Mouse (Mus musculus): ENCODE measurements around the gene Cped1. TPM values are rescaled to one million over a fixed set of nuclear protein-coding genes. Genes with fewer than 3 reads are reported as not detected.

The Cped1 gene
- polyA plus RNA-seq, 1 experiment from 2014 or later: 10.4 TPM

GRCm38 (mm10) chr6:21955468-21955867 lies 30.2 kb upstream of the Cped1 start:
- no peak for TF ChIP-seq EP300 (optimal IDR thresholded peaks at IDR 0.05)
- TF ChIP-seq CTCF (IDR thresholded peaks at IDR 0.05; ENCODE audit: low read depth): no peak
- ATAC-seq (ENCODE audit: low FRiP score, low TSS enrichment) (no peak), DNase-seq (ENCODE audit: low spot score) (no peak)
- no peaks in the 10 kb centered on the region for H3K36me3 ChIP-seq (ENCODE audit: control insufficient read depth, insufficient read depth, low read length)
- WGBS: 89% methylated on average over 4 of the region's 4 CpGs
- H3K9ac ChIP-seq (ENCODE audit: low read length): no peak overlapping the region
- H3K27me3 ChIP-seq (ENCODE audit: control insufficient read depth, insufficient read depth, low read length): no peaks in the 10 kb centered on the region
- peaks cover 3% of the 10 kb centered on the region; the same call in 1 of the 2 replicates for H3K4me1 ChIP-seq (replicated peaks; ENCODE audit: control insufficient read depth, insufficient read depth)
- no peak overlapping the region for H3K4me2 ChIP-seq (replicated peaks; ENCODE audit: low read depth)
- H3K27ac ChIP-seq (replicated peaks): no peak overlapping the region
- no peak overlapping the region for H3K4me3 ChIP-seq (ENCODE audit: low read depth, low read length)
- H3K9me3 ChIP-seq (ENCODE audit: control insufficient read depth, low read length): no peaks in the 10 kb centered on the region

- 81% methylated on average over 4 of the region's 4 CpGs for WGBS
- H3K27me3 ChIP-seq (ENCODE audit: control insufficient read depth, insufficient read depth, low read length): no peaks in the 10 kb centered on the region
- no peaks in the 10 kb centered on the region for H3K36me3 ChIP-seq (ENCODE audit: control insufficient read depth, insufficient read depth, low read length)
- H3K4me3 ChIP-seq (ENCODE audit: low read depth, low read length): no peak overlapping the region
- no peak overlapping the region for H3K9ac ChIP-seq (ENCODE audit: low read length)
- H3K4me1 ChIP-seq (replicated peaks; ENCODE audit: control insufficient read depth, insufficient read depth): no peaks in the 10 kb centered on the region
- H3K4me2 ChIP-seq (replicated peaks; ENCODE audit: low read depth): no peak overlapping the region
- DNase-seq (ENCODE audit: low spot score) (no peak), ATAC-seq (ENCODE audit: low FRiP score, low TSS enrichment) (no peak)
- H3K9me3 ChIP-seq (ENCODE audit: control insufficient read depth, low read length): no peaks in the 10 kb centered on the region
- TF ChIP-seq EP300 (optimal IDR thresholded peaks at IDR 0.05): no peak
- no peak for TF ChIP-seq CTCF (IDR thresholded peaks at IDR 0.05; ENCODE audit: low read depth)
- H3K27ac ChIP-seq (replicated peaks): no peak overlapping the region
Observed at GRCm38 (mm10) chr6:21958922-21959321, 26.8 kb upstream of the Cped1 start.

GRCm38 (mm10) chr6:21959909-21960308 lies 25.8 kb upstream of the Cped1 start:
- H3K9me3 ChIP-seq (ENCODE audit: control insufficient read depth, low read length): no peaks in the 10 kb centered on the region
- no peak for DNase-seq (ENCODE audit: low spot score)
- no peak overlapping the region for H3K4me3 ChIP-seq (ENCODE audit: low read depth, low read length)
- H3K36me3 ChIP-seq (ENCODE audit: control insufficient read depth, insufficient read depth, low read length): no peaks in the 10 kb centered on the region
- no peak for ATAC-seq (ENCODE audit: low FRiP score, low TSS enrichment)
- no peak overlapping the region for H3K27ac ChIP-seq (replicated peaks)
- H3K4me2 ChIP-seq (replicated peaks; ENCODE audit: low read depth): no peak overlapping the region
- no peak for TF ChIP-seq EP300 (optimal IDR thresholded peaks at IDR 0.05)
- no peak for TF ChIP-seq CTCF (IDR thresholded peaks at IDR 0.05; ENCODE audit: low read depth)
- H3K9ac ChIP-seq (ENCODE audit: low read length): no peak overlapping the region
- no peaks in the 10 kb centered on the region for H3K4me1 ChIP-seq (replicated peaks; ENCODE audit: control insufficient read depth, insufficient read depth)
- 95% methylated on average over 5 of the region's 5 CpGs for WGBS
- H3K27me3 ChIP-seq (ENCODE audit: control insufficient read depth, insufficient read depth, low read length): no peaks in the 10 kb centered on the region

GRCm38 (mm10) chr6:21977532-21977931 lies 8.2 kb upstream of the Cped1 start:
- no peak overlapping the region for H3K4me2 ChIP-seq (replicated peaks; ENCODE audit: low read depth)
- DNase-seq (ENCODE audit: low spot score) (no peak), ATAC-seq (ENCODE audit: low FRiP score, low TSS enrichment) (no peak)
- 66% methylated on average over 2 of the region's 2 CpGs for WGBS
- no peaks in the 10 kb centered on the region for H3K27me3 ChIP-seq (ENCODE audit: control insufficient read depth, insufficient read depth, low read length)
- H3K36me3 ChIP-seq (ENCODE audit: control insufficient read depth, insufficient read depth, low read length): peaks cover 7% of the 10 kb centered on the region; the same call in 1 of the 2 replicates
- no peak overlapping the region for H3K4me3 ChIP-seq (ENCODE audit: low read depth, low read length)
- no peak overlapping the region for H3K9ac ChIP-seq (ENCODE audit: low read length)
- no peaks in the 10 kb centered on the region for H3K9me3 ChIP-seq (ENCODE audit: control insufficient read depth, low read length)
- no peak for TF ChIP-seq EP300 (optimal IDR thresholded peaks at IDR 0.05)
- no peak for TF ChIP-seq CTCF (IDR thresholded peaks at IDR 0.05; ENCODE audit: low read depth)
- H3K27ac ChIP-seq (replicated peaks): no peak overlapping the region
- no peaks in the 10 kb centered on the region for H3K4me1 ChIP-seq (replicated peaks; ENCODE audit: control insufficient read depth, insufficient read depth)

- 81% methylated on average over 1 of the region's 1 CpGs for WGBS
- Histone ChIP-seq H3K27me3 (ENCODE audit: control insufficient read depth, insufficient read depth, low read length) (no peaks in the 10 kb centered on the region), H3K4me2 (replicated peaks; ENCODE audit: low read depth) (no peak overlapping the region), H3K36me3 (ENCODE audit: control insufficient read depth, insufficient read depth, low read length) (no peaks in the 10 kb centered on the region), H3K9me3 (ENCODE audit: control insufficient read depth, low read length) (no peaks in the 10 kb centered on the region), H3K27ac (replicated peaks) (no peak overlapping the region), H3K9ac (ENCODE audit: low read length) (no peak overlapping the region), H3K4me3 (ENCODE audit: low read depth, low read length) (no peak overlapping the region), H3K4me1 (replicated peaks; ENCODE audit: control insufficient read depth, insufficient read depth) (no peaks in the 10 kb centered on the region)
- ATAC-seq (ENCODE audit: low FRiP score, low TSS enrichment) (no peak), DNase-seq (ENCODE audit: low spot score) (no peak)
- TF ChIP-seq CTCF (IDR thresholded peaks at IDR 0.05; ENCODE audit: low read depth): no peak
- no peak for TF ChIP-seq EP300 (optimal IDR thresholded peaks at IDR 0.05)
Observed at GRCm38 (mm10) chr6:21981114-21981513, 4.6 kb upstream of the Cped1 start.

GRCm38 (mm10) chr6:21984990-21985731 lies 555 bp upstream of the Cped1 start:
- Histone ChIP-seq H3K4me3 (ENCODE audit: low read depth, low read length) (peak overlapping the region; percentile 51), H3K9me3 (ENCODE audit: control insufficient read depth, low read length) (no peaks in the 10 kb centered on the region), H3K4me1 (replicated peaks; ENCODE audit: control insufficient read depth, insufficient read depth) (no peaks in the 10 kb centered on the region), H3K4me2 (replicated peaks; ENCODE audit: low read depth) (peak overlapping the region; percentile 78), H3K9ac (ENCODE audit: low read length) (peak overlapping the region; percentile 63), H3K36me3 (ENCODE audit: control insufficient read depth, insufficient read depth, low read length) (no peaks in the 10 kb centered on the region), H3K27me3 (ENCODE audit: control insufficient read depth, insufficient read depth, low read length) (no peaks in the 10 kb centered on the region), H3K27ac (replicated peaks) (peak overlapping the region; percentile 87)
- no peak for TF ChIP-seq EP300 (optimal IDR thresholded peaks at IDR 0.05)
- TF ChIP-seq CTCF (IDR thresholded peaks at IDR 0.05; ENCODE audit: low read depth): peak; percentile 86
- WGBS: 10% methylated on average over 16 of the region's 16 CpGs
- peak; percentile 70 for ATAC-seq (ENCODE audit: low FRiP score, low TSS enrichment)
- DNase-seq (ENCODE audit: low spot score): peak; percentile 27
